Mouse (Mus musculus) macrophage (primary cell): ENCODE data around the gene Creb3l4. TPM values are rescaled to one million over a fixed set of nuclear protein-coding genes. Genes with fewer than 3 reads are reported as not detected.
"Not testable (repeated sequence)": the region's sequence is repeated elsewhere in the genome, so short reads cannot be mapped to it uniquely, and the experiment has no call there.

Experiments used
- H3K27ac ChIP-seq: fragments of 350-480 bp; formaldehyde crosslinking; 2 replicates; pipeline ENCODE4 v1.9.0; 2021
- H3K36me3 ChIP-seq: fragments of 350-480 bp; formaldehyde crosslinking; 2 replicates; pipeline ENCODE4 v1.9.0; 2021; ENCODE audit errors: inconsistent target
- H3K4me3 ChIP-seq: fragments of 350-480 bp; formaldehyde crosslinking; 2 replicates; pipeline ENCODE4 v1.9.0; 2021; ENCODE audit errors: inconsistent target
- H3K79me2 ChIP-seq: fragments of 350-480 bp; formaldehyde crosslinking; 2 replicates; pipeline ENCODE4 v1.9.0; 2021; ENCODE audit errors: inconsistent target
- WGBS: methylation state at CpG from one replicate; pipeline ENCODE4 v1.1.7; 2026; ENCODE audit warnings: inconsistent platforms; ENCODE audit not compliant: missing documents; 5-methylcytosine and 5-hydroxymethylcytosine counted together
- polyA plus RNA-seq: library from polyadenylated mRNA; stranded (reverse); fragments of 250-400 nt; gene quantifications from 3 replicates; pipeline ENCODE4 v1.2.4, GENCODE M21; 2018; ENCODE audit warnings: inconsistent platforms

The Creb3l4 gene
- polyA plus RNA-seq, 1 experiment from 2014 or later: 1.2 TPM

- 7% methylated on average over 2 of the region's 2 CpGs for WGBS
- peaks cover 60% of the 10 kb centered on the region for H3K79me2 ChIP-seq
- peak overlapping the region; percentile 44; the same call in 1 of the 2 replicates for H3K27ac ChIP-seq
- peak overlapping the region; percentile 81 for H3K4me3 ChIP-seq
- H3K36me3 ChIP-seq: peaks cover 45% of the 10 kb centered on the region
These were observed 11.9 kb upstream of the Creb3l4 start for GRCm38 (mm10) chr3:90255194-90255565.

- Histone ChIP-seq H3K4me3 (peak overlapping the region; percentile 81), H3K36me3 (peaks cover 40% of the 10 kb centered on the region), H3K79me2 (peaks cover 66% of the 10 kb centered on the region), H3K27ac (peak overlapping the region; percentile 44)
- WGBS: under 1% methylated on average over 38 of the region's 41 CpGs
These were observed 11.3 kb upstream of the Creb3l4 start for GRCm38 (mm10) chr3:90254419-90255193.

DNA sequence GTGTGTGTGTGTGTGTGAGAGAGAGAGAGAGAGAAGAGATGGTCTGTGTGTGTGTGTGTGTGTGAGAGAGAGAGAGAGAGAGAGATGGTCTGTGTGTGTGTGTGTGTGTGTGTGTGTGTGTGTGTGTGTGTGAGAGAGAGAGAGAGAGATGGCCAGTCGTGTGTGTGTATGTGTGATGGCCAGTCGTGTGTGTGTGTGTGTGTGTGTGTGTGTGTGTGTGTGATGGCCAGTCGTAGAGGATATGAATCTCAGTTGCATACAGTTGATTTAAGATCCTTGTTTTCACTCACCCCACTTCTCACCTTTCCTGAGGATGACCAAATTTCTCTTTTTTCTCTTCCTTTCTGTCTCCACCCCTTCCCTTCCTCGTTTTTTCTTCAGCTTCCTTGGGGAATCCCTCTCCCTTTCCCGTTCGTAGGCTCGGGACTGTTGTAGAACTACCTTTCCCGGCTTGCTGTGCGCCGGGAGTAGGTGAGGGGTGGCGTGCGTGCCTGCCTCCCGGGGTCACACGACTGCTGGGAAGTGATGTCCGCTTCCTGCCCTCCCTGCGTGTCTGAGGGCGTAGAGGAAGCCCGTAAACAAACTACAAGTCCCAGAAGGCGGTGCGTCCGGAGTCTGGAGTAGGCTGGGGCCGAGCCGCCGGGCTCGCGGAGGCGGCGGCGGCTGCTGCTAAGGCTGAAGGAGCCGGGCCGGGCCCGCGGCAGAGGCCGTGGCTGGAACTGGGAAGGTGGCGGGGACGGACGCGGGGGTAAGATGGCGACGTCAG, 10.5 kb upstream of the Creb3l4 start, which contains the start of gene Crtc2:
Crtc2 (plus strand) TSS at position 511 of the 766 bp plus-strand sequence.
- WGBS: 2% methylated on average over 38 of the region's 40 CpGs
- H3K79me2 ChIP-seq: peaks cover 72% of the 10 kb centered on the region
- peak within 1 kb of the TSS; percentile 44 for H3K27ac ChIP-seq
- H3K4me3 ChIP-seq: peak within 1 kb of the TSS; percentile 81
- H3K36me3 ChIP-seq: peaks cover 32% of the 10 kb centered on the region

DNA sequence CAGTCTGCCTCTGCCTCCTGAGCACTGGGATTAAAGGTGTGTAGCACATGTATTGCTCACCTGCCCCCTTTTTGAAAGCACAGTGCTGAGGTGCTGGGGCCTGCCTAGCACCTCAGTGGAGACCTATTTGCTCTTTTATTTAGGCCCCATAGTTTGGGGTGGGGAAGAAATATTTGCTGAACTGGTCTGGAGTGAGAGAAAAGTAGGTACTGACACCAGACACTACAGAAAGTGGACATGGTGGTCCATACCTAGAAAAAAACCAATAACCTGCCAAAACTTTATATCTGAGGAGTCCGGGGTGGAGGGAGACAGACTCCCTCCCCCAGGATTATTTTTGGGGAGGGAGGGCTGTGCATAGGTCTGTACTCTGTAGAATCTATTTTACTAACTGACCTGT, 9.9 kb upstream of the Creb3l4 start:
- H3K4me3 ChIP-seq, H3K27ac ChIP-seq: not testable (repeated sequence)
- Histone ChIP-seq H3K36me3 (peaks cover 26% of the 10 kb centered on the region), H3K79me2 (peaks cover 69% of the 10 kb centered on the region)
- no CpG with 5 or more reads among the region's 1 CpGs for WGBS

GRCm38 (mm10) chr3:90252659-90253058, 9.3 kb upstream of the Creb3l4 start:
- not testable (repeated sequence) for H3K27ac ChIP-seq, H3K4me3 ChIP-seq
- 94% methylated on average over 2 of the region's 2 CpGs for WGBS
- peaks cover 63% of the 10 kb centered on the region for H3K79me2 ChIP-seq
- H3K36me3 ChIP-seq: peaks cover 21% of the 10 kb centered on the region; the same call in 1 of the 2 replicates

GRCm38 (mm10) chr3:90251731-90252226, 8.5 kb upstream of the Creb3l4 start:
- not testable (repeated sequence) for H3K27ac ChIP-seq, H3K4me3 ChIP-seq
- H3K36me3 ChIP-seq: peaks cover 12% of the 10 kb centered on the region; the same call in 1 of the 2 replicates
- peaks cover 55% of the 10 kb centered on the region for H3K79me2 ChIP-seq
- WGBS: 92% methylated on average over 2 of the region's 12 CpGs

DNA sequence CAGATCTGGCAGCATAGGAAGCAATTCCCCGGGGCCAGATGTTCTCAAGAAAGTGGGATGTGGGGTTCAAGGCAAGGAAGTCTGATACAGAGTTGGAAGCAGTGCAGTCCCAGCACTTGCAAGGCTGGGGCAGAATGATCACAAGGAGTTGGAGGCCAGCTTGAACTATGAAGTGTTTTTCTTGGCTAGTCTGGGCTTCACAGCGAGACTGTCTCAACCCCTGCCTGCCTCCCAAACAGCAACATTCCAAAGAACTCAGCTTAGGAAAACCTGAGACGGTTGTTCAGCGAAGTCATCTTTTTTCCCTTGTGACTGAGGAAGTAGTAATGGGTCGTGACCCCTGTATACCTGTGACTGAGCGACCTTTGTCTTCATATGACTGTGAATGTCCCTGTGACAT, 7.5 kb upstream of the Creb3l4 start:
- WGBS: 91% methylated on average over 6 of the region's 6 CpGs
- no peak overlapping the region for H3K27ac ChIP-seq
- peaks cover 11% of the 10 kb centered on the region; the same call in 1 of the 2 replicates for H3K36me3 ChIP-seq
- peaks cover 45% of the 10 kb centered on the region for H3K79me2 ChIP-seq
- no peak overlapping the region for H3K4me3 ChIP-seq

GRCm38 (mm10) chr3:90248746-90249100, 5.4 kb upstream of the Creb3l4 start:
- 2% methylated on average over 10 of the region's 10 CpGs for WGBS
- Histone ChIP-seq H3K79me2 (peaks cover 31% of the 10 kb centered on the region), H3K27ac (peak overlapping the region; percentile 98), H3K4me3 (peak overlapping the region; percentile 95), H3K36me3 (peaks cover 11% of the 10 kb centered on the region; the same call in 1 of the 2 replicates)

GRCm38 (mm10) chr3:90247960-90248745, 4.8 kb upstream of the Creb3l4 start, which contains the start of gene Slc39a1:
Gene Slc39a1 (plus strand): TSS chr3:90248172.
- under 1% methylated on average over 44 of the region's 44 CpGs for WGBS
- Histone ChIP-seq H3K4me3 (peak within 1 kb of the TSS; percentile 95), H3K36me3 (peaks cover 11% of the 10 kb centered on the region; the same call in 1 of the 2 replicates), H3K79me2 (peaks cover 31% of the 10 kb centered on the region), H3K27ac (peak within 1 kb of the TSS; percentile 98)

GRCm38 (mm10) chr3:90247630-90247959, 4.3 kb upstream of the Creb3l4 start:
- 6% methylated on average over 3 of the region's 3 CpGs for WGBS
- peaks cover 31% of the 10 kb centered on the region for H3K79me2 ChIP-seq
- H3K27ac ChIP-seq: peak overlapping the region; percentile 98
- peak overlapping the region; percentile 95 for H3K4me3 ChIP-seq
- H3K36me3 ChIP-seq: peaks cover 11% of the 10 kb centered on the region; the same call in 1 of the 2 replicates

DNA sequence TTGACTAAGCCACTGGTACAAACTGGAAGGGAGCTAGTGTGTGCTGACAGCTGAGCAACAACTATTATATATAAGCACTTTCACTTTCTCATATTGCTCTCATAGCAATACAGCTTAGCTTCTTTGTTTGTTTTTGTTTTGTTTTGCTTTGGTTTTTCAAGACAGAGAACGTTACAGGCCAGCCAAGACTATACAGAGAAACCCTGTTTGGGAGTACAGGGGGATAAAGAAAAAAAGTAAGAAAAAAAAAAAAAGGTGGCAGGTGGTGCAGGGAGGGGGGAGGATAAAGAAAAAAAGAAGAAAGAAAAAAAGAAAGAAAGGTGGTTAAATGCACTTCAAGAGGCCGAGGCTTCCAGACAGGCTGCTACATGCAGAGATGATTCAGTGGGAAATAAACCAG, 2.1 kb upstream of the Creb3l4 start:
- no peak overlapping the region for H3K27ac ChIP-seq
- H3K79me2 ChIP-seq: peaks cover 19% of the 10 kb centered on the region
- WGBS: 9% methylated on average over 2 of the region's 2 CpGs
- no peak overlapping the region for H3K4me3 ChIP-seq
- H3K36me3 ChIP-seq: no peaks in the 10 kb centered on the region

- Histone ChIP-seq H3K27ac (no peak overlapping the region), H3K36me3 (no peaks in the 10 kb centered on the region), H3K79me2 (no peaks in the 10 kb centered on the region), H3K4me3 (no peak overlapping the region)
- WGBS: 79% methylated on average over 10 of the region's 10 CpGs
These were observed 1.5 kb downstream of the Creb3l4 start for GRCm38 (mm10) chr3:90241669-90242358.

- Histone ChIP-seq H3K79me2 (no peaks in the 10 kb centered on the region), H3K4me3 (no peak overlapping the region), H3K36me3 (no peaks in the 10 kb centered on the region), H3K27ac (no peak overlapping the region)
- WGBS: 100% methylated on average over 2 of the region's 2 CpGs
These were observed 2.1 kb downstream of the Creb3l4 start for GRCm38 (mm10) chr3:90241251-90241650.
